Mouse (Mus musculus) cerebellum, adult (tissue): ENCODE data around the gene Tmem175.

ENCODE experiments used
- ATAC-seq: cut with Nextera tagmentation; 2 replicates; pipeline ENCODE4 v1.9.2; 2017; ENCODE audit warnings: mild to moderate bottlenecking, moderate library complexity, mixed read lengths; ENCODE audit not compliant: insufficient number of reproducible peaks, low FRiP score, low TSS enrichment

Tmem175 gene

DNA sequence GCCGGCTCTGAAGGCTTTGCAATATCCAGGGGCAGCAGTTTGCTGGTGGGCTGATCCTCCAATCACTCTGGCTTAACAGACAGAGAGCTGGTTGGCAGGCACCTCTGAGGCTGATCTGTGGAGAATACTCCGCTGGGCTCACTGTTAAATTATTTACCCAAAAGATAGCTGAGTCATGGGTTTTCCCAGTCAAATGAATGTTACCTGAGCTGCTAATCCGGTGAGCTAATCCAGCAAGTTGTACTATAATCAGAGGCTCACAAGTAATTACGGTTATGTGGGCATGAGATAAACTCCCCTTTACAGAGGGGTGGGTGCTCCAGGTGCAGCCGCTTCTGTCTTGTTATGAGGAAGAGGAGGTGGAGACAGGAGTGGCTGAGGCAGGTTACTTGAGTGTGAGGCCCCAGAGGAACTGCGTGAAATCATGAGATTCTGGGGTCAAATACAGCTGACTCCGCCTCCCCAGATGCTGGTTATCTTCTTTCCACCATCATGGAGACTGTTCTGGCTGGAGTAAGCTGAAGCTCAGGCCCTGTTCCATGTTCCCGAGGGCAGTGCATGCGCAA is 45.8 kb downstream of the Tmem175 start, which contains the start of gene Slc26a1:
Gene Slc26a1 (minus strand): TSS at position 319 of the 566 bp plus-strand sequence.
- ATAC-seq: no peak

GRCm38 (mm10) chr5:108676772-108677498 is 47.4 kb downstream of the Tmem175 start:
- no peak for ATAC-seq

- peak; percentile 69 for ATAC-seq
These were observed 48.2 kb downstream of the Tmem175 start for GRCm38 (mm10) chr5:108677605-108678295.

DNA sequence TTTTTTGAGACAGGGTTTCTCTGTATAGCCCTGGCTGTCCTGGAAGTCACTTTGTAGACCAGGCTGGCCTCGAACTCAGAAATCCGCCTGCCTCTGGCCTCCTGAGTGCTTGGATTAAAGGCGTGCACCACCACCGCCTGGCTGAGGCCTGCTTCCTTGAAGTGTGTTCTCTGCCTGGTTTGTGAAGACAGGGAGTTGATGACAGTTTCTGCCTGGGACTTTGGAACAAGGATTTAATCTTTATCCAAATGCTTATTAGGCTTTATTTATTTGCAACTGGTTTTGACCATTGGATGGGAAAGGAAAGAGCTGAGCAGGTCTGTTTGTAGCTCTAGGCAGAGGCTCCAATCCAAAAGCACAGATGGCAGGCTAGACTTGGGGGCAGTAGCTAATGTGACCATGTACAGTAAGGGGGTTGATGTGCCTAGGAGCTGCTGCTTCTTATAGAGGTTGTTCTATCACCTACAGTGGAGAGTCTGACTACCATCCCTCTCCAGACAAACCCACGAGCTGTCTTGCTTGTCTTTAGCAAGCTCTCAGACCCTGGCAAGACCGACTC is 48.8 kb downstream of the Tmem175 start:
- no peak for ATAC-seq

- no peak for ATAC-seq
These were observed 50.3 kb downstream of the Tmem175 start for GRCm38 (mm10) chr5:108679909-108680308.

GRCm38 (mm10) chr5:108680871-108681270 is 51.3 kb downstream of the Tmem175 start:
- ATAC-seq: no peak

- no peak for ATAC-seq
These were observed 59.5 kb downstream of the Tmem175 start for GRCm38 (mm10) chr5:108689091-108689490.

DNA sequence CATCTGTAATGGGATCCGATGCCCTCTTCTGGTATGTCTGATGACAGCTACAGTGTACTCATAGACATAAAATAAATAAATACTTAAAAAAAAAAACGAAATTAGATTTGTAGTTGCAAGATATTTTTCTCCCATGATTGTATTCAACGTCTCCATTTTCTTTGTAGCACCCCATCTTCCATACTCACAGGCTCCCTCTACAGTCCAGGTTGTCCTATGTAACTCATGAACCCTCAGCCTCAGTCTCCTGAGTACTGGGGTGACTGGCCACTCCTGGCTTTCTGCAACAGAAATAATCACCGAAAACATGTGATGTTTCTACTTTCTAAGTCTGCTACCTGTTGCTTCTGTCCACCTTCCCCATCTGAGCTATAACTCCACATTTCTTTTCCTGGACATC is 61.6 kb downstream of the Tmem175 start:
- no peak for ATAC-seq

DNA sequence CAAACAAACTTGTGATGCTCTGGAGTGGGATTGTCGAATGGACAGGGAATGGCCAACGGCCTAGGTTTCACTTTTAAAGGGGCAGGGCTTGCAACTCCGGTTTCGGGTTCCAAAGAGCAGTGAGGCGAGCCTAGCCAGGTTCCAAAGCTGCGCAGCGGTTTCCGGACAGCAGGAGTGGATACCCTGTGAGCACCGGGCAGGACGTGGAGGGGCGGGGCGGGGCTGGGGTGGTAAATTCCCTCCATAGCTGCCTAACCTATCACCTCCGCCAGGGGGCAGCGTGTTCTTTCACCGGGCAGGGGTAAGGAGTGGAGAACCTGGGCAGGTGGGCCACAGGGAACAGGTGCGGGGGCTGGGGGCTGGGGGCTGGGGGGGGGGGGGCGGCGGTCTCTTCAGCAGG is 62.7 kb downstream of the Tmem175 start, which contains the start of gene Fgfrl1:
Gene Fgfrl1 (plus strand): TSS at position 112 of the 400 bp plus-strand sequence.
- ATAC-seq: no peak

GRCm38 (mm10) chr5:108693872-108694288 is 64.3 kb downstream of the Tmem175 start:
- ATAC-seq: peak; percentile 37; the same call in 1 of the 2 replicates

- ATAC-seq: no peak
These were observed 65.0 kb downstream of the Tmem175 start for GRCm38 (mm10) chr5:108694352-108695261.

- ATAC-seq: 0 out of 2 replicates have a peak, but pooled peaks have one; percentile 22
These were observed 66.3 kb downstream of the Tmem175 start for GRCm38 (mm10) chr5:108695861-108696260.

GRCm38 (mm10) chr5:108696542-108696941 is 67.0 kb downstream of the Tmem175 start:
- ATAC-seq: no peak

DNA sequence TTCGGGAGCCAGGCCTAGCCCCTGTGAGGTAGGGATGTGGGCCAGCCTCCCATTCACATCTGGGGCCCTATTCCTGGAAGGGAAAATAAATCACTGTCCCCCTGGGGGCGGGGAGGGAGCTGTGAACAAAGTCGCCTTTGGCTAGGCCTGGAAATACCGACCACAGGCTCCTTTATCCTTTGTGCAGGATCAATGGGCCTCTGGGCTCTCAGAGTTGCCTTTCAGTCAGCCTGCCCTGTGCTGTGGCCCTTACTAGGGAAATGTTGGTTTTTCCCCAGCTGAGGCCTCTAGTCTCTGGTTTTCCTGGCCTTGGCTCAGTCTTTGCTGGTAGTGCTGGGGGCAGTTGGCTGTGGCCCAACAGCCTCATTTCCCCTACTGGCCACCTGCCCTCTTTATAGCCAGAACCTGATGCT is 67.8 kb downstream of the Tmem175 start:
- ATAC-seq: no peak
